Mouse (Mus musculus): Measurements from ENCODE around the gene Pld6. TPM values are rescaled to one million over a fixed set of nuclear protein-coding genes. Genes with fewer than 3 reads are reported as not detected.

Pld6 gene
- polyA plus RNA-seq, 1 experiment, result 0.02 TPM

GRCm38 (mm10) chr11:59759178-59759577, 28.3 kb downstream of the Pld6 start:
- H3K4me2 ChIP-seq (ENCODE audit: low read depth), result peak overlapping the region; percentile 6
- peaks cover 68% of the 10 kb centered on the region for H3K36me3 ChIP-seq (ENCODE audit: control insufficient read depth, insufficient read depth)
- no peak overlapping the region for H3ac ChIP-seq (ENCODE audit: control insufficient read depth, insufficient read length)
- no peaks in the 10 kb centered on the region for H3K79me2 ChIP-seq (ENCODE audit: control insufficient read depth, insufficient read depth)
- peak; percentile 31 for TF ChIP-seq POLR2AphosphoS2 (IDR thresholded peaks at IDR 0.05; ENCODE audit: insufficient read length, low read depth)
- no peak for TF ChIP-seq POLR2A (IDR thresholded peaks at IDR 0.05; ENCODE audit: insufficient read length, low read depth)
- H3K27me3 ChIP-seq (ENCODE audit: control insufficient read depth, insufficient read depth, insufficient read length), result no peaks in the 10 kb centered on the region
- no peak overlapping the region for H3K4me3 ChIP-seq

- no peak overlapping the region for H3K4me2 ChIP-seq (ENCODE audit: low read depth)
- H3K79me2 ChIP-seq (ENCODE audit: control insufficient read depth, insufficient read depth), result no peaks in the 10 kb centered on the region
- TF ChIP-seq REST (IDR thresholded peaks at IDR 0.05; ENCODE audit: insufficient read depth, insufficient read length) (no peak), POLR2A (IDR thresholded peaks at IDR 0.05; ENCODE audit: insufficient read length, low read depth) (no peak)
- peaks cover 63% of the 10 kb centered on the region for H3K36me3 ChIP-seq (ENCODE audit: control insufficient read depth, insufficient read depth)
- no peak overlapping the region for H3K4me3 ChIP-seq
- H3K27me3 ChIP-seq (ENCODE audit: control insufficient read depth, insufficient read depth, insufficient read length), result no peaks in the 10 kb centered on the region
- H3ac ChIP-seq (ENCODE audit: control insufficient read depth, insufficient read length), result no peak overlapping the region
Measured at GRCm38 (mm10) chr11:59758191-59758985, 29.1 kb downstream of the Pld6 start.

- Histone ChIP-seq H3K4me3 (no peak overlapping the region), H3K79me2 (ENCODE audit: control insufficient read depth, insufficient read depth) (no peaks in the 10 kb centered on the region), H3K4me2 (ENCODE audit: low read depth) (no peak overlapping the region), H3ac (ENCODE audit: control insufficient read depth, insufficient read length) (no peak overlapping the region), H3K36me3 (ENCODE audit: control insufficient read depth, insufficient read depth) (peaks cover 73% of the 10 kb centered on the region), H3K27me3 (ENCODE audit: control insufficient read depth, insufficient read depth, insufficient read length) (no peaks in the 10 kb centered on the region)
- TF ChIP-seq REST (IDR thresholded peaks at IDR 0.05; ENCODE audit: insufficient read depth, insufficient read length) (no peak), POLR2AphosphoS2 (IDR thresholded peaks at IDR 0.05; ENCODE audit: insufficient read length, low read depth) (peak; percentile 9)
Measured at GRCm38 (mm10) chr11:59756351-59756750, 31.1 kb downstream of the Pld6 start.

- Histone ChIP-seq H3K79me2 (ENCODE audit: control insufficient read depth, insufficient read depth) (no peaks in the 10 kb centered on the region), H3K27me3 (ENCODE audit: control insufficient read depth, insufficient read depth, insufficient read length) (no peaks in the 10 kb centered on the region), H3K4me3 (no peak overlapping the region), H3K36me3 (ENCODE audit: control insufficient read depth, insufficient read depth) (peaks cover 76% of the 10 kb centered on the region), H3K4me2 (ENCODE audit: low read depth) (no peak overlapping the region), H3ac (ENCODE audit: control insufficient read depth, insufficient read length) (no peak overlapping the region)
- no peak for TF ChIP-seq POLR2A (IDR thresholded peaks at IDR 0.05; ENCODE audit: insufficient read length, low read depth)
- TF ChIP-seq SRF (IDR thresholded peaks at IDR 0.05; ENCODE audit: control insufficient read depth, insufficient read length, low read depth), result no peak
- TF ChIP-seq MAX (IDR thresholded peaks at IDR 0.05; ENCODE audit: low read depth), result no peak
- TF ChIP-seq TCF12 (IDR thresholded peaks at IDR 0.05; ENCODE audit: insufficient read depth, poor library complexity, severe bottlenecking), result no peak
- no peak for TF ChIP-seq POLR2AphosphoS2 (IDR thresholded peaks at IDR 0.05; ENCODE audit: insufficient read length, low read depth)
- TF ChIP-seq TCF3 (IDR thresholded peaks at IDR 0.05; ENCODE audit: insufficient read length, low read depth), result no peak
- TF ChIP-seq E2F4 (IDR thresholded peaks at IDR 0.05; ENCODE audit: insufficient read depth), result no peak
- TF ChIP-seq USF1 (IDR thresholded peaks at IDR 0.05; ENCODE audit: low read depth), result no peak
- no peak for TF ChIP-seq MYOG (IDR thresholded peaks at IDR 0.05; ENCODE audit: control insufficient read depth in 1 of 3, insufficient read depth in 1 of 3, insufficient read length in 2 of 3, low read depth in 2 of 3)
- TF ChIP-seq CEBPB (IDR thresholded peaks at IDR 0.05; ENCODE audit: insufficient read depth, poor library complexity, severe bottlenecking), result no peak
Measured at GRCm38 (mm10) chr11:59754504-59754903, 32.9 kb downstream of the Pld6 start.

GRCm38 (mm10) chr11:59749050-59749449, 38.4 kb downstream of the Pld6 start:
- H3K79me2 ChIP-seq (ENCODE audit: control insufficient read depth, insufficient read depth), result no peaks in the 10 kb centered on the region
- no peak for TF ChIP-seq USF1 (IDR thresholded peaks at IDR 0.05; ENCODE audit: low read depth)
- TF ChIP-seq SRF (IDR thresholded peaks at IDR 0.05; ENCODE audit: control insufficient read depth, insufficient read length, low read depth), result no peak
- no peak overlapping the region for H3K4me3 ChIP-seq

GRCm38 (mm10) chr11:59746614-59747013, 40.8 kb downstream of the Pld6 start:
- Histone ChIP-seq H3K36me3 (ENCODE audit: control insufficient read depth, insufficient read depth) (peaks cover 56% of the 10 kb centered on the region), H3K79me2 (ENCODE audit: control insufficient read depth, insufficient read depth) (no peaks in the 10 kb centered on the region), H3K4me2 (ENCODE audit: low read depth) (no peak overlapping the region), H3K27me3 (ENCODE audit: control insufficient read depth, insufficient read depth, insufficient read length) (no peaks in the 10 kb centered on the region), H3K4me3 (no peak overlapping the region), H3ac (ENCODE audit: control insufficient read depth, insufficient read length) (no peak overlapping the region)
- TF ChIP-seq REST (IDR thresholded peaks at IDR 0.05; ENCODE audit: insufficient read depth, insufficient read length), result no peak
- TF ChIP-seq MAX (IDR thresholded peaks at IDR 0.05; ENCODE audit: low read depth), result no peak
- no peak for TF ChIP-seq SRF (IDR thresholded peaks at IDR 0.05; ENCODE audit: control insufficient read depth, insufficient read length, low read depth)
- no peak for TF ChIP-seq POLR2A (IDR thresholded peaks at IDR 0.05; ENCODE audit: insufficient read length, low read depth)
- TF ChIP-seq TCF12 (IDR thresholded peaks at IDR 0.05; ENCODE audit: insufficient read depth, poor library complexity, severe bottlenecking), result no peak
- TF ChIP-seq MYOD1 (IDR thresholded peaks at IDR 0.05; ENCODE audit: control insufficient read depth in 1 of 3, insufficient read length in 2 of 3, low read depth in 2 of 3), result no peak
- no peak for TF ChIP-seq CEBPB (IDR thresholded peaks at IDR 0.05; ENCODE audit: insufficient read depth, poor library complexity, severe bottlenecking)
- no peak for TF ChIP-seq USF1 (IDR thresholded peaks at IDR 0.05; ENCODE audit: low read depth)

More at GRCm38 (mm10) chr11:59749050-59749449, 38.4 kb downstream of the Pld6 start:
- no peaks in the 10 kb centered on the region for H3K27me3 ChIP-seq (ENCODE audit: control insufficient read depth, insufficient read depth, insufficient read length)
- H3K4me2 ChIP-seq (ENCODE audit: low read depth), result no peak overlapping the region
- no peak overlapping the region for H3ac ChIP-seq (ENCODE audit: control insufficient read depth, insufficient read length)
- H3K36me3 ChIP-seq (ENCODE audit: control insufficient read depth, insufficient read depth), result peaks cover 61% of the 10 kb centered on the region
